Mouse (Mus musculus): ENCODE measurements around the gene Tenm2. TPM values are rescaled to one million over a fixed set of nuclear protein-coding genes. Genes with fewer than 3 reads are reported as not detected.

Tenm2 gene
- polyA plus RNA-seq, 1 experiment from 2014 or later = 1.9 TPM

- WGBS = 58% methylated on average over 7 of the region's 7 CpGs
- H3K4me2 ChIP-seq (ENCODE audit: low read depth, low read length) = no peak overlapping the region
- no peak overlapping the region for H3K9ac ChIP-seq (ENCODE audit: low read length)
- H3K36me3 ChIP-seq (ENCODE audit: control insufficient read depth, insufficient read depth, low read length) = no peaks in the 10 kb centered on the region
- no peaks in the 10 kb centered on the region for H3K27me3 ChIP-seq (ENCODE audit: control insufficient read depth, insufficient read depth, low read length)
- no peaks in the 10 kb centered on the region for H3K4me1 ChIP-seq (ENCODE audit: control insufficient read depth, insufficient read depth, low read length)
- no peak for ATAC-seq (ENCODE audit: insufficient read depth, low FRiP score)
- H3K9me3 ChIP-seq (replicated peaks; ENCODE audit: control insufficient read depth, low read length) = no peaks in the 10 kb centered on the region
- H3K4me3 ChIP-seq (replicated peaks; ENCODE audit: low read length) = no peak overlapping the region
- H3K27ac ChIP-seq (ENCODE audit: low read length) = no peak overlapping the region
Measured at GRCm38 (mm10) chr11:36490085-36490484, 745.7 kb downstream of the Tenm2 start.

- no peak for ATAC-seq (ENCODE audit: insufficient read depth, low FRiP score)
- H3K9me3 ChIP-seq (replicated peaks; ENCODE audit: control insufficient read depth, low read length) = no peaks in the 10 kb centered on the region
- H3K36me3 ChIP-seq (ENCODE audit: control insufficient read depth, insufficient read depth, low read length) = no peaks in the 10 kb centered on the region
- H3K27ac ChIP-seq (ENCODE audit: low read length) = no peak overlapping the region
- H3K4me2 ChIP-seq (ENCODE audit: low read depth, low read length) = no peak overlapping the region
- H3K27me3 ChIP-seq (ENCODE audit: control insufficient read depth, insufficient read depth, low read length) = no peaks in the 10 kb centered on the region
- H3K4me1 ChIP-seq (ENCODE audit: control insufficient read depth, insufficient read depth, low read length) = no peaks in the 10 kb centered on the region
- H3K9ac ChIP-seq (ENCODE audit: low read length) = no peak overlapping the region
- 68% methylated on average over 4 of the region's 4 CpGs for WGBS
- no peak overlapping the region for H3K4me3 ChIP-seq (replicated peaks; ENCODE audit: low read length)
Measured at GRCm38 (mm10) chr11:36488666-36489065, 747.1 kb downstream of the Tenm2 start.

GRCm38 (mm10) chr11:36486092-36486491 is 749.7 kb downstream of the Tenm2 start:
- WGBS = 41% methylated on average over 12 of the region's 12 CpGs
- H3K9ac ChIP-seq (ENCODE audit: low read length) = no peak overlapping the region
- no peak overlapping the region for H3K4me3 ChIP-seq (replicated peaks; ENCODE audit: low read length)
- H3K4me1 ChIP-seq (ENCODE audit: control insufficient read depth, insufficient read depth, low read length) = no peaks in the 10 kb centered on the region
- no peak overlapping the region for H3K27ac ChIP-seq (ENCODE audit: low read length)
- no peaks in the 10 kb centered on the region for H3K36me3 ChIP-seq (ENCODE audit: control insufficient read depth, insufficient read depth, low read length)
- no peaks in the 10 kb centered on the region for H3K27me3 ChIP-seq (ENCODE audit: control insufficient read depth, insufficient read depth, low read length)
- ATAC-seq (ENCODE audit: insufficient read depth, low FRiP score) = no peak
- 0 out of 2 replicates have a peak overlapping the region, but pooled peaks have one; percentile 27 for H3K4me2 ChIP-seq (ENCODE audit: low read depth, low read length)
- no peaks in the 10 kb centered on the region for H3K9me3 ChIP-seq (replicated peaks; ENCODE audit: control insufficient read depth, low read length)

GRCm38 (mm10) chr11:36484466-36485069 is 751.2 kb downstream of the Tenm2 start:
- no peak for ATAC-seq (ENCODE audit: insufficient read depth, low FRiP score)
- no peaks in the 10 kb centered on the region for H3K9me3 ChIP-seq (replicated peaks; ENCODE audit: control insufficient read depth, low read length)
- no peaks in the 10 kb centered on the region for H3K36me3 ChIP-seq (ENCODE audit: control insufficient read depth, insufficient read depth, low read length)
- H3K27ac ChIP-seq (ENCODE audit: low read length) = no peak overlapping the region
- no peaks in the 10 kb centered on the region for H3K4me1 ChIP-seq (ENCODE audit: control insufficient read depth, insufficient read depth, low read length)
- 47% methylated on average over 8 of the region's 8 CpGs for WGBS
- H3K27me3 ChIP-seq (ENCODE audit: control insufficient read depth, insufficient read depth, low read length) = no peaks in the 10 kb centered on the region
- H3K9ac ChIP-seq (ENCODE audit: low read length) = no peak overlapping the region
- no peak overlapping the region for H3K4me2 ChIP-seq (ENCODE audit: low read depth, low read length)
- H3K4me3 ChIP-seq (replicated peaks; ENCODE audit: low read length) = no peak overlapping the region

GRCm38 (mm10) chr11:36482136-36482535 is 753.6 kb downstream of the Tenm2 start:
- Histone ChIP-seq H3K27ac (ENCODE audit: low read length) (no peak overlapping the region), H3K36me3 (ENCODE audit: control insufficient read depth, insufficient read depth, low read length) (no peaks in the 10 kb centered on the region), H3K9me3 (replicated peaks; ENCODE audit: control insufficient read depth, low read length) (no peaks in the 10 kb centered on the region), H3K4me2 (ENCODE audit: low read depth, low read length) (no peak overlapping the region), H3K9ac (ENCODE audit: low read length) (no peak overlapping the region), H3K4me3 (replicated peaks; ENCODE audit: low read length) (no peak overlapping the region), H3K27me3 (ENCODE audit: control insufficient read depth, insufficient read depth, low read length) (no peaks in the 10 kb centered on the region), H3K4me1 (ENCODE audit: control insufficient read depth, insufficient read depth, low read length) (no peaks in the 10 kb centered on the region)
- 88% methylated on average over 8 of the region's 8 CpGs for WGBS
- no peak for ATAC-seq (ENCODE audit: insufficient read depth, low FRiP score)

GRCm38 (mm10) chr11:36481524-36481923 is 754.2 kb downstream of the Tenm2 start:
- no peaks in the 10 kb centered on the region for H3K9me3 ChIP-seq (replicated peaks; ENCODE audit: control insufficient read depth, low read length)
- H3K4me1 ChIP-seq (ENCODE audit: control insufficient read depth, insufficient read depth, low read length) = no peaks in the 10 kb centered on the region
- H3K27me3 ChIP-seq (ENCODE audit: control insufficient read depth, insufficient read depth, low read length) = no peaks in the 10 kb centered on the region
- H3K4me3 ChIP-seq (replicated peaks; ENCODE audit: low read length) = no peak overlapping the region
- H3K36me3 ChIP-seq (ENCODE audit: control insufficient read depth, insufficient read depth, low read length) = no peaks in the 10 kb centered on the region
- no peak overlapping the region for H3K27ac ChIP-seq (ENCODE audit: low read length)
- H3K9ac ChIP-seq (ENCODE audit: low read length) = no peak overlapping the region
- 31% methylated on average over 7 of the region's 7 CpGs for WGBS
- no peak overlapping the region for H3K4me2 ChIP-seq (ENCODE audit: low read depth, low read length)
- ATAC-seq (ENCODE audit: insufficient read depth, low FRiP score) = no peak

- no peaks in the 10 kb centered on the region for H3K27me3 ChIP-seq (ENCODE audit: control insufficient read depth, insufficient read depth, low read length)
- no peak overlapping the region for H3K27ac ChIP-seq (ENCODE audit: low read length)
- H3K4me2 ChIP-seq (ENCODE audit: low read depth, low read length) = no peak overlapping the region
- H3K9ac ChIP-seq (ENCODE audit: low read length) = no peak overlapping the region
- no peaks in the 10 kb centered on the region for H3K36me3 ChIP-seq (ENCODE audit: control insufficient read depth, insufficient read depth, low read length)
- H3K4me1 ChIP-seq (ENCODE audit: control insufficient read depth, insufficient read depth, low read length) = no peaks in the 10 kb centered on the region
- no peak overlapping the region for H3K4me3 ChIP-seq (replicated peaks; ENCODE audit: low read length)
- H3K9me3 ChIP-seq (replicated peaks; ENCODE audit: control insufficient read depth, low read length) = no peaks in the 10 kb centered on the region
- ATAC-seq (ENCODE audit: insufficient read depth, low FRiP score) = no peak
- WGBS = 90% methylated on average over 5 of the region's 5 CpGs
Measured at GRCm38 (mm10) chr11:36481086-36481485, 754.7 kb downstream of the Tenm2 start.

- H3K9ac ChIP-seq (ENCODE audit: low read length) = no peak overlapping the region
- no peak for ATAC-seq (ENCODE audit: insufficient read depth, low FRiP score)
- no peaks in the 10 kb centered on the region for H3K9me3 ChIP-seq (replicated peaks; ENCODE audit: control insufficient read depth, low read length)
- 69% methylated on average over 9 of the region's 9 CpGs for WGBS
- no peaks in the 10 kb centered on the region for H3K4me1 ChIP-seq (ENCODE audit: control insufficient read depth, insufficient read depth, low read length)
- no peaks in the 10 kb centered on the region for H3K27me3 ChIP-seq (ENCODE audit: control insufficient read depth, insufficient read depth, low read length)
- H3K4me3 ChIP-seq (replicated peaks; ENCODE audit: low read length) = no peak overlapping the region
- no peaks in the 10 kb centered on the region for H3K36me3 ChIP-seq (ENCODE audit: control insufficient read depth, insufficient read depth, low read length)
- no peak overlapping the region for H3K4me2 ChIP-seq (ENCODE audit: low read depth, low read length)
- H3K27ac ChIP-seq (ENCODE audit: low read length) = no peak overlapping the region
Measured at GRCm38 (mm10) chr11:36469811-36470551, 765.8 kb downstream of the Tenm2 start.

- no peak for ATAC-seq (ENCODE audit: insufficient read depth, low FRiP score)
- no peaks in the 10 kb centered on the region for H3K9me3 ChIP-seq (replicated peaks; ENCODE audit: control insufficient read depth, low read length)
- no peaks in the 10 kb centered on the region for H3K27me3 ChIP-seq (ENCODE audit: control insufficient read depth, insufficient read depth, low read length)
- H3K36me3 ChIP-seq (ENCODE audit: control insufficient read depth, insufficient read depth, low read length) = no peaks in the 10 kb centered on the region
- no peak overlapping the region for H3K4me3 ChIP-seq (replicated peaks; ENCODE audit: low read length)
- 80% methylated on average over 6 of the region's 6 CpGs for WGBS
- no peak overlapping the region for H3K27ac ChIP-seq (ENCODE audit: low read length)
- H3K4me2 ChIP-seq (ENCODE audit: low read depth, low read length) = no peak overlapping the region
- no peaks in the 10 kb centered on the region for H3K4me1 ChIP-seq (ENCODE audit: control insufficient read depth, insufficient read depth, low read length)
- no peak overlapping the region for H3K9ac ChIP-seq (ENCODE audit: low read length)
Measured at GRCm38 (mm10) chr11:36458451-36458850, 777.3 kb downstream of the Tenm2 start.
